Mouse (Mus musculus) bone marrow macrophage, adult 2 months (primary cell): ENCODE measurements around the gene Atp5d.

Experiments used
- CTCF ChIP-seq: IDR thresholded peaks from 2 replicates; pipeline ENCODE4 v1.5.1; 2012; ENCODE audit warnings: low read depth, mild to moderate bottlenecking, low read length, moderate library complexity
- POLR2A ChIP-seq: IDR thresholded peaks from 2 replicates; pipeline ENCODE4 v1.6.1; 2012; ENCODE audit warnings: mild to moderate bottlenecking, low read depth, low read length, borderline replicate concordance

- TF ChIP-seq POLR2A (no peak), CTCF (no peak)
Observed at GRCm38 (mm10) chr10:80172527-80173292, 34.3 kb downstream of the Atp5d start, which contains the start of gene 1600002K03Rik.
